Mouse (Mus musculus) MEL (cell line): ENCODE results near the gene Ffar1.

ENCODE experiments used
- CTCF ChIP-seq, 3 experiments: IDR thresholded peaks in 2 of 3; conservative IDR thresholded peaks in 1 of 3; 2 replicates each; pipeline ENCODE4 v1.5.1; 2011 to 2012; ENCODE audit warnings: low read length in 3 of 3, low read depth in 2 of 3, mild to moderate bottlenecking in 2 of 3, improper control_type of control experiment in 1 of 3, inconsistent platforms in 1 of 3, mixed read lengths in 1 of 3, moderate library complexity in 1 of 3; ENCODE audit not compliant: control insufficient read depth in 1 of 3, insufficient read depth in 1 of 3, poor library complexity in 1 of 3, severe bottlenecking in 1 of 3
- E2F4 ChIP-seq: IDR thresholded peaks from 2 replicates; pipeline ENCODE4 v1.6.1; 2011; ENCODE audit warnings: low read depth, low read length, improper control_type of control experiment, borderline replicate concordance
- GABPA ChIP-seq: IDR thresholded peaks from 2 replicates; pipeline ENCODE4 v1.6.1; 2012; ENCODE audit warnings: low read depth, mild to moderate bottlenecking, inconsistent platforms, low read length, improper control_type of control experiment, moderate library complexity
- HCFC1 ChIP-seq: IDR thresholded peaks from 2 replicates; pipeline ENCODE4 v1.6.1; 2012; ENCODE audit warnings: low read depth, mild to moderate bottlenecking, inconsistent platforms, low read length, improper control_type of control experiment, moderate library complexity
- TAL1 ChIP-seq: IDR thresholded peaks from 2 replicates; pipeline ENCODE4 v1.6.1; 2012; ENCODE audit warnings: mild to moderate bottlenecking, inconsistent platforms, low read length, moderate library complexity, mixed read lengths
- ZMIZ1 ChIP-seq: IDR thresholded peaks from 2 replicates; pipeline ENCODE4 v1.6.1; 2012; ENCODE audit warnings: low read depth, mild to moderate bottlenecking, inconsistent platforms, low read length, improper control_type of control experiment, moderate library complexity

GRCm38 (mm10) chr7:30909773-30910172 is 48.4 kb upstream of the Ffar1 start:
- no peak for TF ChIP-seq ZMIZ1
- no peak for TF ChIP-seq GABPA
- no peak for TF ChIP-seq E2F4
- TF ChIP-seq HCFC1: no peak
- no peak for TF ChIP-seq CTCF (IDR thresholded peaks at IDR 0.05 in 2 of 3, conservative IDR thresholded peaks at IDR 0.05 in 1 of 3; ENCODE audit: control insufficient read depth in 1 of 3, insufficient read depth in 1 of 3, low read depth in 2 of 3, low read length in 3 of 3, poor library complexity in 1 of 3, severe bottlenecking in 1 of 3)
- TF ChIP-seq TAL1: no peak
